Mouse (Mus musculus) left cerebral cortex, adult 11 months (tissue): ENCODE measurements around the gene Gm10197.

ENCODE experiments used
- DNase-seq: peaks from one replicate; pipeline ENCODE4 v3.0.0; 2022; ENCODE audit warnings: low spot score

Gm10197 gene

DNA sequence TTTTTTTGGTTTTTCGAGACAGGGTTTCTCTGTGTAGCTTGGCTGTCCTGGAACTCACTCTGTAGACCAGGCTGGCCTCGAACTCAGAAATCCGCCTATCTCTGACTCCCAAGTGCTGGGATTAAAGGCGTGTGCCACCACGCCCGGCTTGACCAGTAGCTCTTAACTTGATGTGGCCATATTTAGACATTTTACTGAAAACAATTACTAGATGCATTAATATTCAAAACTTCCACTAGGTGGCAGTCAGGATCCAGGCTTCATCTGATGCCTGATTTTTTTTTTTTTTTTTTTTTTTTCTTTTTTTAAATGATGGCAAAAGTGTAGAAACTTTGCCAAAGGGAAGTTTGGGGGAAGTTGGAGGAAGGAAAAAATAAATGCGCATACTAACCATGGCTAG lies 23.0 kb upstream of the Gm10197 start:
- DNase-seq: peak; percentile 39

DNA sequence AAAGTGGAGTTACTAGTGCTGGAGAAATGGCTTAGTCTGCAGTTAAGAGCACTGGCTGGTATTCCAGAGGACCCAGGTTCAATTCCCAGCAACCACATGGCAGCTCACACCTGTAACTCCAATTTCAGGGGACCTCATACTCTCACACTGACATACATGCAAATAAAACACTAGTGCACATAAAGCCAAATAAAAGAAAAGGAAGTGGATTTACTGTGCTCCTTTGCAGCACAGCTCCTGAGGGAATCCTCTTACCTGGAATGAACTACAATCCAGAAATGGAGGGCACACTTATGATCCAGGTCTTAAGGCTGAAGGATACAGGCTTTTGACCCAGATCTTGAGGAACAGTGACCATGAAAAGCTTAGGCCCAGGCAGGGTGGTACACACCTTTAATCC lies 22.1 kb upstream of the Gm10197 start:
- DNase-seq: no peak

DNA sequence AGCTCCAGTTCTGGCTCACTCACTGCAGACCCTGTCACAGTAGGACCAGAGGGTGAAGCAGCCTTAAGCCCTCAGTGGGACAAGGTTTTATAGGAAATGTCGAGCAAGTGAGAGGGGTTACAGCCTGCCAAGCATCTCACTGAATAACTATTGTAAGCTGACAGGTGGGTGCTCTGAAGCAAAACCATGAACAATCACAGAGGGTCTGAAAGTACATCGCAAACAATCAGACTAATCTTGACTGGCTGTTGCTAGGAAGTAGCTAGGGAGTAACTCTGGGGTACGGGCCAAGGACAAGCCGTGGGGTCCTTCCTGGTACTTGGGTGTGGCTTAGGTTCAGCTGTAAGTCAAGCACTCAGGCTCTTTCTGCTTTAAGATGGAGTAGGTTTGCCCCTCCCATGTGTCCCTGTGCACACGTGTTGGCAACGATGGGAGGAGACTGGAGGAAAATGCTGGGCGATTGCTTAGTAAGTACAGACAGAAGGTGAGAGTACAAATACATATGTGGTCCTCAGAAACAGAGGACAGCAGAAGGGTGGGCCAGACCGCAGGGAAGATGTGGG lies 21.3 kb upstream of the Gm10197 start:
- no peak for DNase-seq

DNA sequence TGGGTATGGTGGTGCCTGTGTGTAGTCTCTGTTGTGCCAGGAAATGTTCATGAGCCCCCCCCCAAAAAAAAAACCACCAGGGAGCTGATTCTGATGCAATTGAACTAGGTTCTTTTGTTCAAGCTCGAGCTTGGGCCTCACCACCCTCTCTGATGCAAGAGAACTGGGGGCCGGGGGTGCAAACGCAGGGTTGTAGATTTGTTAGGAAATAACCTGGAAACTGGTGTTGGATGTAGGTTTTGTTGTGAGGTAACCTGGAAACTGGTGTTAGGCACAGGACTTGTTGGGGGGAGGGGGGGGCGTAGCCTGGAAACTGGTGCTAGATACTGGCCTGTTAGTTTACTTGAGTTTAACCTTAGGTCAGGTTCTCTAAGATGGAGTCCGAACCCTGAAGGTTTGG lies 20.2 kb upstream of the Gm10197 start:
- DNase-seq: no peak

DNA sequence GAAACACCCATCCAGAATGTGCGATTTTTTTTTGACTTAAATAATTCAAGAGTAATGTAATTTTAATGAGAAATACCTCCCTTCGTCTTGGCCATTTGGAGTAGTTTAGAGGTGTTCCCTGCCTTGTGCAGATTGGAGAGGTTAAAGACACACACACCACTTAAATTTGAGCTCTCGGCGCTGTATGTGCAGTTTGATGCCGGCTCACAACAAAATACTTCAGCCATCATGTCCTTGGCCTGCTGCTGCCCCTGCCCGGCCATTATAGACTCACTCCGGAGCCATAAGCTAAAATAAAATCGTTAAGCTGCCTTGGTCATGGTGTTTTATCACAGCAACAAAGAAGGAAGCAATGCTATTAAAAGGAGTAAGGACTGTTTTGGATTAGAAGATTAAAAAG lies 19.8 kb upstream of the Gm10197 start:
- DNase-seq: no peak

DNA sequence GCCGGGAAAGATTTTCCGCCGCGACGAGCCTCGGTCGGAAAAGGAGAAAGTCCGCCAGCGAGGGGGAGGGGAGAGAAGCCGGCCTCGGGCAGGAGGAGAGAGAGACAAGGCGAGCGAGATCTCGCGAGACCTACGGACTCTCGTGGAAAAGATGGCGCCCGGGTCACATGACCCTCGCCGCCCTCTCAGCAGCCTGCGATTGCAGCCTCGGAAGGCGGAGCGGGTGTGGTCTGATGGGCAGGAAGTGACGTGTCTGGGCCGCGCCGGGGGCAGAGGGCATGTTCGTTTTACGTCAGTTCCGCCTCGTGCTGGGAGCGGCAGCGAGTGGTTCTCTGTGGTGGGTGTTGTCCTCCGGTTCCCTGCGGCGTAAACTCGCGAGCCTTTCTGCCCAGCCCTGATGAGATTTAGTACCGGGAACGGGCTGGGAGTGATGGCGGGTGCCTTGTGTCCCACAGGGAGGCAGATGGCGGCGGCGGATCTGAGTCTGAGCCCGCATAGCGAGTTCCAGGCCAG lies 19.0 kb upstream of the Gm10197 start, which contains the start of gene Smndc1:
Smndc1 (minus strand) TSS at position 84 of the 513 bp plus-strand sequence.
- peak; percentile 99 for DNase-seq

DNA sequence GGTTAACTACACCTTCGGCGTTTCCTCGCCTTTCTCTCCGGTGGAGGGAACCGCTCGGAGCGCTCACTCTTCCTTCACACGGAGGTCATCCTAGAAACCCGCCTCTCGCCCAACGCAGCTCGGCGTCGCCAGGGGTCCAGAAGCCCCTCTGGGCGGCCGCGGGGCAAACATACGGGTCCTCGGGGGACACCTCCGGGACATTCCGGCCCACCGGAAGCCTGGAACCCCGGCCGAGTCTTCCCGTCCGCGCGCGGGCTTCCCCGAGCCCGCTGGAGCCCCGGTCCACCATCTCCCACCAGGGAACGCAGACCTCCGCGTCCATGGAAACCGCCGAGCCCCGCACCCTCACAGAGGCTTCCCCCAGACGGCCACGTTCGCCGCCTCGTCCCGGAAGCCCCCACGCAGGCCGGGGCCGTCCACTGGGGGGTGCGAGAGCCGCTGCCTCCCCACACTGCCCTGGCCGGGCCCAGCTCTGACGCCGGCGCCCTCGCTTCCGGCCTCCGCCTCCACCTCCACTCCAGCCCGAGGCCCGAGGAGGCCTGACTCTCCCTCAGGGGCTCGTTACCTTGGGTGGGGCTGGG lies 18.4 kb upstream of the Gm10197 start:
- DNase-seq: peak; percentile 42

DNA sequence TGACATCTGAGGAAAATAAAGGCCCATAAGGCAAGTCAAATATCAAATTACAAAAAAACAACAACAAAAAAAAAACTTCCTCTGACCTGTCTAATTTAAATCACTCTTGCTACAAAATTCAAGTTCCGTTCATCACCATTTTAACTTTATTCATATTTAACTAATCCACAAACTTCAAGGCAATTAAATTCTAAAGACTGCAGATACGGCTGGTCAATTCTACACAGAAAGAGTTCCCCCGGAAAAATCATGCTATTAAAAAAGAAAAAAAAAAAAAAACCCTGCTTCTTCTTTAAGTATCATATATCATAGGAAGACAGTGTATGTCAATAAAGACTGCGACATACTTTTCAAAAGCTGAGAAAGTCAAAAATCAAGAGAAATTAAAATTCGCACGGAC lies 17.9 kb upstream of the Gm10197 start:
- no peak for DNase-seq

DNA sequence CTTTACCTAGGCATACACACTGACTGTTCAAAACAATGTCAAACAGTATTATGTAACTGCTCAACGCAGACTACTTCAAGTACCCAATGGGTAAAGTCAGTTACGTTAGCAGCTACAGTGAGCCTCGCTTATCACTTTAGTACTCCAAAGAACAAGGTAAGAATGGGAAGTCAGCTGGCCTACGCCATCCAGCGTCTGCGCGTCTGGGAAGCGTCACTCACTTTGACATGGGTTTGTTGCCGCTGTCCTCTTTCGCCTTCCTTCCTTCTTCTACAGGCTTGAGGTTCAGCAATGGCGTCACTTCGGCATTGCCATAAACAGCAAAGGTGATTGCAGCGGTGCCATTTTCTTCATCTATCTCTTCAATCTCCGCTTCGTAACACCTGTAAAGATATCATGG lies 11.8 kb upstream of the Gm10197 start:
- DNase-seq: no peak

DNA sequence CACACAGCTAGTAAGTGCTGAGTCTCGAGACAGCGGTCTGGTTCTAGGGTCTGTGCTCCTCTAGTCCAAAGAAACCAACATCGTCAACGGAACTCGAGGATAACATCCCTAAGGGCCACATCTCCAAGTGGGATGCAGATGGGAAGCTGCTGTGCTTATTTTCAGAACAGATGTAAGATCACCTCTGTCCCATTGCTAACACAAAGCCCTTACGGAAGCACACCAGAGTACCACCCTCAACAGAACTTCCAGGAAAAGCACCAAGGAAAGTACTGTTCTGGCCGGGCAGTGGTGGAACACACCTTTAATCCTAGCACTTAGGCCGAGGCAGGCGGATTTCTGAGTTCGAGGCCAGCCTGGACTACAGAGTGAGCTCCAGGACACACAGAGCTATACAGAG lies 6.9 kb upstream of the Gm10197 start:
- no peak for DNase-seq

DNA sequence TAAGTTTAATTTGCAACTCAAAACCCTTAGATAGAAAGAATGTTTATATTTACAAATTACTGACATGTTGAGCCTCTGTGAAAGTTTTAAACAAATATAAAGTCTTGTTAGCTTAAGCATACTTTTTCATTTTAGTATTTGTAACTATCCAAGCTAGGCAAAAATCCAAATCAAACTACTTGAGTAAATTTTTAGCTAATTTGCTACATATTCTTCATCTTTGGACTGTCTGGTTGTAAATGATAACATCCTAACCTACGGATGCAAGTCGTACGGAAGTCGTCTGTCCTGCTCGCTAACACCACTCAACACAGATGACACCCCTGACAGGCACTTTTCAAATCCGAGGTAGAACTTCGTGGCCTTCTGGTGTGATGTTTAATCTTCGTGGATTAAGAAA lies 6.1 kb upstream of the Gm10197 start:
- no peak for DNase-seq

DNA sequence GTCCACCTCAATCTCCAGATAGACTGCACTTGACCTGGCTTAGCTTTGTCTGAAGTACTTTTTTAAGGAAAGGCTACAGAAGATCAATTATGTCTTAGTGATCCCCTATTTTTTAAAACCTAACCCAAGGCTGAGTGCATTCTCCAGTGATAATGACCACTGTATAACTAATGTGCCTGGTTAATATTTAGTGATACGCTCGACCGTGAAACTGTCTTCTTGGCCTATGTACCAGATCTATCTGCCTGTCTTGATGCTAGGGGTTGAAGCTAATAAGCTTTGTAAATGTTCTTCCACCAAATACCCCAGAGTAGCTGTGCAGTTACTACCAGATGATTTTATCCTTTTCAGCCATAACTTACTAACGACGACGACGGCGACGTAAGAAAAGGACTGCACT lies 4.2 kb upstream of the Gm10197 start:
- no peak for DNase-seq

DNA sequence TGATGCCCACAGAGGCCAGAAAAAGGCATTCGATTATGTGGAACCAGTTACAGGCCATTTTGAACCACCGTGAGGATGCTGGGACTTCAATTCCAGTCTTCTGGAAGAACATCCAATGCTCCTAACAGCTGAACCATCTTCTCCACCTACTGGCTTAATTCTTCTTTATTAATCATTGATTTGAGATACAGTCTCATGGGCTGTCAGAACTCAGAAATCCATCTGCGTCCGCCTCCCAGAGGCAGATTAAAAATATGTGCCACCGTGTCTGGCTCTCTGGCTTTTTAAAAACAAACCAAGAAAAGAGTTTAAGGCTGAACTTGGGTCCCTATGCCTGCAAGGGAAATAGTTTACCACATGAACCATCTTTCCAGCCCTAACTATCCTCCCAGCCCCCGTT lies 3.7 kb upstream of the Gm10197 start:
- no peak for DNase-seq

DNA sequence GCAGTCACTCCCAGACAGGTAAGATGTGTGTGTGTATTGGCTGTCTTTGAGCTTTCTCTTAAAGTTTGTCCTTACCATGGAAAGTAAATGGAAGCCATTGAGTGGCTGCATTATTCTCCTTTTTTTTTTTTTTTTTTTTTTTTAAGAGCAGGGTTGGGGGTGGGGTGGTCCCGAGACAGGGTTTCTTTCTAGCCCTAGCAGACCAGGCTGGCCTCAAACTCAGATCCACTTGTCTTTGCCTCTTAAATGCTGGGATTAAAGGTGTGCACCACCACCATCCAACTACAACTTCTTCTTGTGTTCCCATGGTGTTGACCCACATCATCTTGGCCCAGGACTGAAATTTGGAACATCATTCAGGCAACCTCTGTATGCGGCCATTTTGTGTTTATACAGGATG lies 2.0 kb upstream of the Gm10197 start:
- no peak for DNase-seq

DNA sequence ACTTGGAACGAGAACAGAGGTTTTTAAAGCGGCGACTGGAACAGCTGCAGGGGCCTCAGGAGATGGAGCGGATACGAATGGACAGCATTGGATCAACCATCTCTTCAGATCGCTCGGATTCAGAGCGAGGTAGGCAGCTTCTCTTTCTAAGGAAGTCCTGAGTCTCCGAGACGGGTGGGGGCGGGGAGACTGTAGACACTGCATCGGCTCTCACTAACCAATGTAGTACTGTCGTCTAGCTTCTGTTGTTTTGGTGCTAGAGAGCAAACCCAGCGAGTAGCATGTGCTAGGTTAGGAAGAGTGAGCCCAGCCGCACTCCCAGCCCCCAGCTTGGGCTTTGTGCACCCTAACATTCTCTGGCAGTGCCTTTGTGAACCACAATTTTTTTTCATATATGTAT lies 1.3 kb downstream of the Gm10197 start:
- no peak for DNase-seq

DNA sequence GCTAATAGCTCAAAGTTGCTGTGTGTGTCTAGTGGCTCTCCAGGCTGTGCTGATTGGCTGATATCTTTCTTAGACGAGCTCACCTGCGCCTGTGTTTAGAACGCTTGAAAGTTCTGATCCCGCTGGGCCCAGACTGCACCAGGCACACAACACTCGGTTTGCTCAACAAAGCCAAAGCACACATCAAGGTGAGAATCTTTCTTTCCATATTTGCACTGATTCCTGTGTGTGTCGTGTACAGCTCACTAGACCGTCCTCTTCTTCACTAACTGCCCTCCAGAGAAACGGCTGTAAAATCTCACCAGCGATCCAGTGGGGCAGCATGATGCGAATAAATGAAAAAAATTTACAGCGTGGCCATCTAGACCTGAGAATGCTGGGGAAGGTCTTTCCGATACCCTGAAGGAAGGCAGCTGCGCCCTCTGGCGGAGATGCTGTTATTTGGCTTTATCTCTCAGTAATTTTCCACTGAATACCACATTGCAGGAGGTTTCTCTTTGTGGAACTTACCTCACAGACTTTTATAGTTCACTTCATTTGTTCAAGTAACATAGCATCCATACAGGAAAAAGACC lies 2.0 kb downstream of the Gm10197 start:
- DNase-seq: peak; percentile 69

DNA sequence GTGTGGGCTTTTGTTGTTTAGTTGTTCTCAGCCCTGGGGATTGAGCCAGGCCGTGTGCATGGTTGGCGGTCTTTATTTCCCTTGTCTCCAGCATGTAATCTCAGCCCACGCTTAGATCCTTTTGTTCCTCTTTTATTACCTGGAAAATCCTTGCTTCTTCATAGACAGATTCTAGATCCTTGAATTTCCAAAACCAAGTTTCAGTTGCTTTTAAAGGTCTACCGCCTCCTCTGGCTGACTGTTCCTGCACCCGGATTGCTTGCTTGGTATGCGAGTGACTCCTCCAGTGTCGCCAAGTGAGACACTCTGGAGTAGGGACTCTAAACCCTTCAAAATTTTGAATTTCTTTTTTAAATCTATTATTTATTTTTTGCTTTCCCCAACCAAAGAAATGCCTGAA lies 4.7 kb downstream of the Gm10197 start:
- DNase-seq: no peak

DNA sequence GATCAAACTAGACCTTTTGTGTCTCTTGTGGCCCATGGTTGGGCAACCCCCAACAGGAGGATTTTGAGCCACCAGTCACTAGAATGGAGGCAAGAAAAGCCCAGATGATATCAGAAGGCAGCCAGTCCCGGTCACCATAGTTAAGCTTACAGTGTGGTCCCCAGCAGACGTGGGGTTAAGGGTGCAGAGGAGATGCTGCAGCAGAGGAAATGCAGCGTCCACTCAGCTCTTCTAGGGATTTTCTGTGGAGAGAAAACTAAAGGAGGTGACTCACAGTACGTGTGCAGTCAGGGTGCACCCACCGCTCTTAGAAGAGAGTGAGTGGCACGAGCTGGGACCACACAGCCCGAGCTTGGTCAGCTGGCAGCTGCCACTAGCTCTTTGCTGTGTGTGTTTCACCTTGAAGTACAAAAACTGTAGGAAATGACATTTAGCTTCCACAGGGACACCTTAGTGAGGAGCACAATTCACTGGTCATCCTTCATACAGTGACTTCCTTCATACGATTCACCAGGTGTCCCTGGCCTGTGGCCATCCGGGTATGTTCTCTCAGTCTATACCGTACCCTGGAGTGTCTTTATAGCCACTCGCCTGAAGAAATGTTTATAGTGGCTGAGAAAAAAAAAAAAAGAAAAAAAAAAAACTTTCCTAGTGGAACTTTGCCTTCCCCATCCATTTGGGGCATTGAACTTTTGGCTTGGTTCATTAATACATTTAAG lies 5.3 kb downstream of the Gm10197 start:
- DNase-seq: no peak

DNA sequence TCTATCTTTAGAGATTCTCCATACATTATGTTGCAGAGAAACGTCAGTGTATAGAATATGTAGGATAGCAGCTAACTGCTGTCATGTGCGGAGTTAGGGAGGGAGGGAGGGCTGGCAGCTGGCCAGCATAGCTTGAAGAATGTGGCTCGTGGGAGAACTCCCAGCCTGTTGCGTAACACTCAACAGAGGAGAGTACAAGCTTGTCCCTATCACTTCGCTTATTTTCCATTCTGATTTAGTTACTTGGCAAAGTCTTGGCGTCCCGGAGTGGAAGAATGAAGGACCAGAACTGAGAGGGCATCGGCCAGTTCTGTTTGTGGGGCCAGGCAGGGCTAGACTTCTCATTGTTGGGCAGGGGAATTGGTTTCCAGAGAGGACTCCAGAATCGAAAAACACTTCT lies 6.6 kb downstream of the Gm10197 start:
- peak; percentile 55 for DNase-seq

DNA sequence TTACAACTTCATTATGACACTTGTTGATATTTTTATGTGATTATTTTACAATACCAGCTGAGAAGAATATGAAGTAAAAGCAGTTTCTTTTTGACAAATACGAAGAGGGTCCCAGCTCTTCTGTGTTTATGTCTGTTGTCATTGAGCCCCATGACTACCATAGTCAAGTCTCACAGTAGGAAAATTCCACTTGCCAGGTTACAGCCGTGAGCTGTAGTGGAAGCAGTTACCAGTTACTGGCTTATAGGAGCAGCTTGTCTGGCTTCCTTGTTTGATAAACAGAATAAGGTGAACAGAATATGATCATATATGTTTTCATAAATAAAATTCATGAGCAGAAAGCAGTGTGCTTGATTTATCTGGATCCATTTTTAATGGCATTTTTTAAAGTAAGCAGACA lies 7.0 kb downstream of the Gm10197 start:
- no peak for DNase-seq

DNA sequence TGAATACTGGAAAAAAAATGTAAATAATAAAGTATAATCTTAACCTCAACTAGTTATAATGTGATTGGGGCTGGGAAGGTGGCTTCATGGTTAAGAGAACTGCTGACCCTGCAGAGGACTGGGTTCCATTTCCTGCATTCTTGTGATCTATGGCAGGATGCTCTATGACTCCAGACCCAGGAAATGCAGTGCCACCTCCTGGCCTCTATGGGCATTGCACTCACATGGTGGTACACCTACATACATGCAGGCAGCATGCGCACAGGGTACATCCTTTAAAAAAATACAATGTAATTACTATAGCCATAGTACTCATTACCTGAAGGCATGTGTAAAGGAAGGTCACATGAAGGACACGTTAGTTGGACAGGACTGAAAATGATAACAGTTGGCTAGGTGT lies 8.6 kb downstream of the Gm10197 start:
- no peak for DNase-seq

DNA sequence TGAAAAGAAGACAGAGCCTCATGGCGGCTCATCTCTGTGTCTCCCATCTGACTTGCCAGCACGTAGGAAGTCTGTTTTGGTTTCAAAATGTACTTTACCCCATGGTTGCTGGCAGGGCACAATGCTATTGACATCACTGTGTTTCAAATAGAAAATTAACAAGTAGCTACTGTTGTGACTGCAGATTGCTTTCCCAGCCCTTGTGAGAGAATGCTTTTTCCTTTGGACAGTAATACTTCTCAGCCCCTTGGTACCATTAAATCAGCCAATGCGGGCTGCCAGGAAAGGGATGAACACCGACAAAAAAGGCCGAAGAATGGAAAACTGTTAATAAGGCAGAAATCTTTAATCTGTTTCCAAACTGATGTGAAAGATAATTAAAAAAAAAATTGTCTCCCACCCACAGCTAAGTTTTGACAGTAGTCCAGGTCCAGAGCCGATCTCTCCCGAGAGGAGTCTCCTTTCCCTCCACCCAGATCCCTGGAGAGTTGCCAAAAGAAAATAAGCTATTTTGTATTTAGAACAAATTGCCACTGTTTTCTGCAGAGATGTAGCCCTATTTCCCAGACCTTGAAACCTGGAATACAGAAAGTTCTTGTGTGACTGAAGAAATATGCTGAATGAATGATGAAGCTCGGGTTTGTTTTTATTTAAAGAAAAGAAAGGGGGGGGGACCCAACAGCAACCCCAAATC lies 11.2 kb downstream of the Gm10197 start:
- DNase-seq: no peak
